Mouse (Mus musculus) CH12.LX (cell line): ENCODE measurements around the gene Ccdc141.

Source experiments
- CTCF ChIP-seq, 2 experiments: IDR thresholded peaks in 1 of 2; conservative IDR thresholded peaks in 1 of 2; 2 replicates each; pipeline ENCODE4 v1.5.1; 2011 to 2012; ENCODE audit warnings: low read depth in 2 of 2, low read length in 2 of 2, improper control_type of control experiment in 1 of 2, inconsistent platforms in 1 of 2, mild to moderate bottlenecking in 1 of 2, moderate library complexity in 1 of 2
- EP300 ChIP-seq: IDR thresholded peaks from 2 replicates; pipeline ENCODE4 v1.6.1; 2011; ENCODE audit warnings: low read length, improper control_type of control experiment
- GABPA ChIP-seq: IDR thresholded peaks from 2 replicates; pipeline ENCODE4 v1.6.1; 2012; ENCODE audit warnings: low read depth, low read length, improper control_type of control experiment, inconsistent platforms; ENCODE audit not compliant: insufficient replicate concordance
- MAX ChIP-seq: IDR thresholded peaks from 2 replicates; pipeline ENCODE4 v1.6.1; 2011; ENCODE audit warnings: low read length, improper control_type of control experiment
- NRF1 ChIP-seq: IDR thresholded peaks from 2 replicates; pipeline ENCODE4 v1.6.1; 2014; ENCODE audit warnings: low read depth, mild to moderate bottlenecking, inconsistent platforms, low read length, improper control_type of control experiment, moderate library complexity
- POLR2A ChIP-seq: IDR thresholded peaks from 2 replicates; pipeline ENCODE4 v1.6.1; 2011; ENCODE audit warnings: low read depth, mild to moderate bottlenecking, improper control_type of control experiment, low read length
- POLR2AphosphoS2 ChIP-seq: IDR thresholded peaks from 2 replicates; pipeline ENCODE4 v1.6.1; 2011; ENCODE audit warnings: low read depth, low read length, improper control_type of control experiment
- SIN3A ChIP-seq: IDR thresholded peaks from 2 replicates; pipeline ENCODE4 v1.6.1; 2012; ENCODE audit warnings: low read length, improper control_type of control experiment, inconsistent platforms
- TCF12 ChIP-seq: IDR thresholded peaks from 2 replicates; pipeline ENCODE4 v1.6.1; 2014; ENCODE audit warnings: low read depth, mild to moderate bottlenecking, inconsistent platforms, low read length, improper control_type of control experiment
- ZC3H11A ChIP-seq: IDR thresholded peaks from 2 replicates; pipeline ENCODE4 v1.6.1; 2012; ENCODE audit warnings: low read depth, mild to moderate bottlenecking, inconsistent platforms, low read length, improper control_type of control experiment
- ZKSCAN1 ChIP-seq: IDR thresholded peaks from 2 replicates; pipeline ENCODE4 v1.6.1; 2012; ENCODE audit warnings: low read depth, inconsistent platforms, low read length, improper control_type of control experiment, borderline replicate concordance
- ZNF384 ChIP-seq: IDR thresholded peaks from 2 replicates; pipeline ENCODE4 v1.6.1; 2012; ENCODE audit warnings: low read depth, low read length, improper control_type of control experiment, inconsistent platforms

- TF ChIP-seq ZKSCAN1, result no peak
- no peak for TF ChIP-seq GABPA
- TF ChIP-seq CTCF (conservative IDR thresholded peaks at IDR 0.05 in 1 of 2, IDR thresholded peaks at IDR 0.05 in 1 of 2; ENCODE audit: low read depth in 2 of 2, low read length in 2 of 2), result no peak
- TF ChIP-seq EP300, result no peak
- no peak for TF ChIP-seq SIN3A
- TF ChIP-seq POLR2AphosphoS2, result no peak
- TF ChIP-seq MAX, result no peak
- no peak for TF ChIP-seq POLR2A
- no peak for TF ChIP-seq ZNF384
- no peak for TF ChIP-seq ZC3H11A
- no peak for TF ChIP-seq TCF12
- TF ChIP-seq NRF1, result no peak
These were observed 96.1 kb downstream of the Ccdc141 start for GRCm38 (mm10) chr2:77074373-77074772.
